Mouse (Mus musculus) limb, embryonic 14.5 days (tissue): ENCODE measurements around the gene Amotl1. TPM values are rescaled to one million over a fixed set of nuclear protein-coding genes. Genes with fewer than 3 reads are reported as not detected.
"Not testable (repeated sequence)": the region's sequence is repeated elsewhere in the genome, so short reads cannot be mapped to it uniquely, and the experiment has no call there.

Source experiments
- ATAC-seq: fragments of 200-750 bp; cut with Nextera tagmentation; 2 replicates; pipeline ENCODE4 v1.8.0; 2017; ENCODE audit warnings: low read depth, moderate number of reproducible peaks, moderate TSS enrichment; ENCODE audit not compliant: low FRiP score
- DNase-seq: peaks from one replicate; pipeline ENCODE4 v3.0.0-alpha.2; 2015; ENCODE audit warnings: low spot score
- H3K27ac ChIP-seq: fragments of 300-500 bp; sonication (generic); replicated peaks from 2 replicates; pipeline ENCODE4 v1.5.1; 2014; ENCODE audit warnings: low read depth, mild to moderate bottlenecking, low read length, moderate library complexity, mixed read lengths
- H3K27me3 ChIP-seq: fragments of 300-500 bp; sonication (generic); 2 replicates; pipeline ENCODE4 v1.6.1; 2014; ENCODE audit warnings: low read length, mixed read lengths; ENCODE audit not compliant: control insufficient read depth, insufficient read depth
- H3K36me3 ChIP-seq: fragments of 300-500 bp; sonication (generic); 2 replicates; pipeline ENCODE4 v1.6.1; 2014; ENCODE audit warnings: mild to moderate bottlenecking, low read length, moderate library complexity, mixed read lengths; ENCODE audit not compliant: control insufficient read depth, insufficient read depth
- H3K4me1 ChIP-seq: fragments of 300-500 bp; sonication (generic); 2 replicates; pipeline ENCODE4 v1.6.1; 2014; ENCODE audit warnings: antibody characterized with exemption, low read length, mixed read lengths; ENCODE audit not compliant: control insufficient read depth, insufficient read depth
- H3K4me2 ChIP-seq: fragments of 300-500 bp; sonication (generic); replicated peaks from 2 replicates; pipeline ENCODE4 v1.6.1; 2014; ENCODE audit warnings: low read depth, mild to moderate bottlenecking, low read length, moderate library complexity; ENCODE audit not compliant: severe bottlenecking
- H3K4me3 ChIP-seq: fragments of 300-500 bp; sonication (generic); replicated peaks from 2 replicates; pipeline ENCODE4 v1.5.1; 2014; ENCODE audit warnings: low read length
- H3K9ac ChIP-seq: fragments of 300-500 bp; sonication (generic); 2 replicates; pipeline ENCODE4 v1.6.1; 2014; ENCODE audit warnings: mild to moderate bottlenecking, low read depth, low read length, moderate library complexity; ENCODE audit not compliant: severe bottlenecking
- H3K9me3 ChIP-seq: fragments of 300-500 bp; sonication (generic); 2 replicates; pipeline ENCODE4 v1.6.1; 2016; ENCODE audit warnings: low read length; ENCODE audit not compliant: control insufficient read depth
- POLR2A ChIP-seq: fragments of 200-500 bp; IDR thresholded peaks from 2 replicates; pipeline ENCODE4 v1.8.0; 2012; ENCODE audit warnings: inconsistent platforms, mild to moderate bottlenecking, moderate library complexity, borderline replicate concordance; ENCODE audit not compliant: insufficient read depth, insufficient read length; ENCODE audit errors: extremely low read depth
- WGBS: fragments of 180-500 bp; shearing (Covaris S2); extraction: QIAGEN DNeasy Blood & Tissue Kit; methylation state at CpG from one replicate; pipeline ENCODE4 v1.1.7; 2014; 5-methylcytosine and 5-hydroxymethylcytosine counted together
- polyA plus RNA-seq, 2 experiments: library from polyadenylated mRNA; depleted of rRNA in 1 of 2; stranded (reverse) in 1 of 2; unstranded in 1 of 2; fragments of >200 nt; fragmentation: Nextera tagmentation in 1 of 2; extraction: Ambion mirVana in 1 of 2; gene quantifications; 2 replicates each; pipeline versions ENCODE4 v1.2.1 to v1.2.3; 2012 to 2014

Gene Amotl1
- polyA plus RNA-seq, 2 experiments: 47.7 to 53.9 TPM

DNA sequence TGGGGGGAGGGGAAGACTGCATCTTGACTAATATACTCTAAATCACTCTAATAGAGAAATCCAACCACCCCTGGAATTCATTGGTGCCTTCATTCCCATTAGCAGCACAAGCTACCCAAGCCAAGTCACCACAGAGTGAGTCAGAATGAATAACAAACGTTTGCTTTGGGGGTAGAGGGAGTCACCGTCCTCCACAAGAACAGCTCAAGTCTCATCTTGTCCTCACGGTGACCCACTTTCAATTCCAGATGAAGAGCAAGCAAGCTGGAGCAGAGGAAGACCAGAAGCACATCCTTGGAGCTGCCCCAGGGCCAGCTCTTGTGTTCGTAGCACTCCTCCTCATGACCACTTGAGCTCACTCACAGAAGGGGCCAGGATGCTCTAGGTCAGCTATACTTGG, 56.2 kb downstream of the Amotl1 start:
- TF ChIP-seq POLR2A: no peak
- ATAC-seq (no peak), DNase-seq (no peak)
- Histone ChIP-seq H3K27ac (no peak overlapping the region), H3K4me3 (no peak overlapping the region), H3K36me3 (peaks cover 52% of the 10 kb centered on the region), H3K9me3 (no peaks in the 10 kb centered on the region), H3K4me2 (no peak overlapping the region), H3K9ac (no peak overlapping the region), H3K4me1 (peaks cover 8% of the 10 kb centered on the region; the same call in 1 of the 2 replicates), H3K27me3 (no peaks in the 10 kb centered on the region)
- 75% methylated on average over 4 of the region's 4 CpGs for WGBS

DNA sequence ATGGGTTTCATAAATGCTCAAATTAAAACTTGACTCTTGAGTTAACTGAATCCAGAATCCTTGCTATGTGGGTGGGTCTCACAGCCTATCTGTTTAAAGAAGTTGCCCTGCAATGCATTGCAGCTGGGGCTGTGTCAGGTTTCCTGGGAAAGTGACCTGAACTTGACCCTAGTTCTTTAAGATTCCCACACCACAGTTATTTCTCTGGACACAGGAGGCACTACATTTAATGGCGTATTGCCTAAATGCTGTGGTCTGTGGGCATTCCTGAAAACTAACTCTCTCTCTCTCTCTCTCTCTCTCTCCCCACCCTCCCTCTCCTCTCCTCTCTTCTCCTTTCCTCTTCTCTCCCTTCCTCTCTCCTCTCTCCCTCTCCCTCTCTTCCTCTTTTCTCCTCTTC, 59.2 kb downstream of the Amotl1 start:
- peaks cover 8% of the 10 kb centered on the region; the same call in 1 of the 2 replicates for H3K4me1 ChIP-seq
- no peak overlapping the region for H3K4me2 ChIP-seq
- H3K4me3 ChIP-seq: no peak overlapping the region
- DNase-seq: peak; percentile 61
- H3K27me3 ChIP-seq: no peaks in the 10 kb centered on the region
- no peak for TF ChIP-seq POLR2A
- no peak overlapping the region for H3K9ac ChIP-seq
- peak; percentile 68 for ATAC-seq
- no peaks in the 10 kb centered on the region for H3K9me3 ChIP-seq
- 27% methylated on average over 1 of the region's 1 CpGs for whole genome bisulfite sequencing
- H3K36me3 ChIP-seq: peaks cover 37% of the 10 kb centered on the region
- no peak overlapping the region for H3K27ac ChIP-seq

DNA sequence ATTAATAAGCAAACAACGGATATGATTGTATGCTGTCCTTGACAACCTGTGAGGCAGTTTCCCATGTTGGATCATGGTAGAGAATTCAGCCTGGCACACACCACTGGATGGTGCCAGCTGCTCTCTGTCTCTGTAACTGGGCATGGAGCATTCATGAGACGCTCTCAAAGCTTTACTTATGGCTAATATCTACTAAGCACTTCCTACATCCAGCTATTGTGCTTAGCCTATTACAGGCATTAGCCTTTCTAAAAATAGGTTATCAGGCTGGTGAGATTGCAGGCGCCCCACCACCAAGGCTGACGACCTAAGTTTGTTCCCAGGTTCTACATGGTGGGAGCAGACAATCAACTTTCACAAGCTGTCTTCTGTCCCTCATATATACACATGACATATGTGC, 65.9 kb downstream of the Amotl1 start:
- ATAC-seq (no peak), DNase-seq (no peak)
- Histone ChIP-seq H3K9ac (no peak overlapping the region), H3K27me3 (no peaks in the 10 kb centered on the region), H3K4me2 (no peak overlapping the region), H3K36me3 (peaks cover 31% of the 10 kb centered on the region), H3K9me3 (no peaks in the 10 kb centered on the region), H3K4me1 (no peaks in the 10 kb centered on the region), H3K27ac (no peak overlapping the region), H3K4me3 (no peak overlapping the region)
- 96% methylated on average over 4 of the region's 4 CpGs for WGBS
- no peak for TF ChIP-seq POLR2A

GRCm38 (mm10) chr9:14576359-14576758, 68.5 kb downstream of the Amotl1 start:
- WGBS: 76% methylated on average over 2 of the region's 2 CpGs
- ATAC-seq, H3K9ac ChIP-seq, H3K4me2 ChIP-seq, DNase-seq, H3K4me3 ChIP-seq, H3K9me3 ChIP-seq, H3K27me3 ChIP-seq, H3K4me1 ChIP-seq, H3K27ac ChIP-seq: not testable (repeated sequence)
- peaks cover 48% of the 10 kb centered on the region for H3K36me3 ChIP-seq

- no peaks in the 10 kb centered on the region for H3K27me3 ChIP-seq
- H3K4me3 ChIP-seq: no peak overlapping the region
Observed at GRCm38 (mm10) chr9:14574760-14575399, 70.0 kb downstream of the Amotl1 start.

More at GRCm38 (mm10) chr9:14574760-14575399, 70.0 kb downstream of the Amotl1 start:
- TF ChIP-seq POLR2A: no peak
- Histone ChIP-seq H3K4me2 (no peak overlapping the region), H3K9me3 (no peaks in the 10 kb centered on the region), H3K36me3 (peaks cover 54% of the 10 kb centered on the region), H3K4me1 (no peaks in the 10 kb centered on the region), H3K9ac (no peak overlapping the region), H3K27ac (no peak overlapping the region)
- DNase-seq: no peak
- no peak for ATAC-seq
- 69% methylated on average over 12 of the region's 12 CpGs for WGBS
